8 mouse cellular contexts compared by ENCODE assay signal in genomic region chr15:102406912-102407580, GRCm38 (mm10). TPM values are rescaled to one million over a fixed set of nuclear protein-coding genes. Genes with fewer than 3 reads are reported as not detected.
A peak's percentile ranks its signal among the peaks of the same experiment; 100 is the strongest.
DNase-seq lines count a peak whose midpoint lies in the region; ATAC-seq and TF ChIP-seq lines count a peak whose summit lies in the region.

No protein-coding gene starts in this region.

- TF ChIP-seq POLR2A in ES-Bruce4 (IDR thresholded peaks at IDR 0.05; ENCODE audit: insufficient read depth, low read length): no peak

- TF ChIP-seq EP300 in ES-Bruce4 (IDR thresholded peaks at IDR 0.05; ENCODE audit: insufficient read depth, low read depth, low read length): no peak
- no peak for TF ChIP-seq EP300 in liver, postnatal 0 days (IDR thresholded peaks at IDR 0.05; ENCODE audit: low read depth)

- H3K9me3 ChIP-seq in heart, embryonic 10.5 days: no peaks in the 10 kb centered on the region
- H3K9me3 ChIP-seq in ES-Bruce4 (replicated peaks; ENCODE audit: control insufficient read depth, insufficient read depth, low read length, poor library complexity, severe bottlenecking): no peaks in the 10 kb centered on the region
- H3K9me3 ChIP-seq in forebrain, embryonic 16.5 days (ENCODE audit: control insufficient read depth, low read length): no peaks in the 10 kb centered on the region
- H3K9me3 ChIP-seq in liver, postnatal 0 days (ENCODE audit: low read length): no peaks in the 10 kb centered on the region

- 17% methylated on average over 3 of the region's 3 CpGs for whole genome bisulfite sequencing in heart, embryonic 10.5 days
- 21% methylated on average over 3 of the region's 3 CpGs for WGBS in forebrain, embryonic 16.5 days
- WGBS in liver, postnatal 0 days (ENCODE audit: insufficient replicate concordance): 11% methylated on average over 3 of the region's 3 CpGs

- H3K4me1 ChIP-seq in heart, embryonic 10.5 days: peaks cover 29% of the 10 kb centered on the region
- peaks cover 3% of the 10 kb centered on the region for H3K4me1 ChIP-seq in ES-Bruce4 (ENCODE audit: control insufficient read depth, insufficient read depth, low read length)
- peaks cover 40% of the 10 kb centered on the region for H3K4me1 ChIP-seq in forebrain, embryonic 16.5 days (replicated peaks; ENCODE audit: control insufficient read depth, insufficient read depth, low read length)
- H3K4me1 ChIP-seq in liver, postnatal 0 days (ENCODE audit: insufficient read depth): peaks cover 28% of the 10 kb centered on the region

- H3K27ac ChIP-seq in heart, embryonic 10.5 days: peak overlapping the region; percentile 99
- 0 out of 2 replicates have a peak overlapping the region, but pooled peaks have one; percentile 42 for H3K27ac ChIP-seq in ES-Bruce4 (ENCODE audit: insufficient read depth, low read length)
- H3K27ac ChIP-seq in forebrain, embryonic 16.5 days (ENCODE audit: low read length): peak overlapping the region; percentile 91
- peak overlapping the region; percentile 99 for H3K27ac ChIP-seq in liver, postnatal 0 days (ENCODE audit: low read depth)

- peak overlapping the region; percentile 63 for H3K4me2 ChIP-seq in forebrain, embryonic 16.5 days (ENCODE audit: low read length)
- H3K4me2 ChIP-seq in liver, postnatal 0 days (ENCODE audit: low read depth, low read length): peak overlapping the region; percentile 67

- no peaks in the 10 kb centered on the region for H3K27me3 ChIP-seq in heart, embryonic 10.5 days (ENCODE audit: insufficient read depth, poor library complexity, severe bottlenecking)
- no peaks in the 10 kb centered on the region for H3K27me3 ChIP-seq in ES-Bruce4 (ENCODE audit: control insufficient read depth, insufficient read depth, low read length, poor library complexity, severe bottlenecking)
- no peaks in the 10 kb centered on the region for H3K27me3 ChIP-seq in forebrain, embryonic 16.5 days (replicated peaks; ENCODE audit: control insufficient read depth, insufficient read depth, low read length)
- H3K27me3 ChIP-seq in liver, postnatal 0 days (ENCODE audit: insufficient read depth, low read length): no peaks in the 10 kb centered on the region

- DNase-seq in heart, embryonic 10.5 days (ENCODE audit: low spot score): no peak
- no peak for DNase-seq in heart, adult 8-10 months (ENCODE audit: low spot score)
- DNase-seq in liver, postnatal 0 days: no peak
- no peak for DNase-seq in ovary, adult 18-20 months (ENCODE audit: low spot score)
- no peak for DNase-seq in embryo, embryonic 11 days
- no peak for DNase-seq in thymus, postnatal 4 days

- ATAC-seq in forebrain, embryonic 16.5 days: no peak
- ATAC-seq in liver, postnatal 0 days: no peak

- peak overlapping the region; percentile 99 for H3K9ac ChIP-seq in ES-Bruce4 (ENCODE audit: low read depth, poor library complexity, severe bottlenecking)
- H3K9ac ChIP-seq in forebrain, embryonic 16.5 days (replicated peaks; ENCODE audit: low read depth, low read length): peak overlapping the region; percentile 93
- H3K9ac ChIP-seq in liver, postnatal 0 days (replicated peaks): peak overlapping the region; percentile 95

- no peak for TF ChIP-seq CTCF in ES-Bruce4 (IDR thresholded peaks at IDR 0.05; ENCODE audit: low read depth, low read length)
- TF ChIP-seq CTCF in liver, postnatal 0 days (IDR thresholded peaks at IDR 0.05; ENCODE audit: low read depth): no peak

- H3K4me3 ChIP-seq in heart, embryonic 10.5 days: peak overlapping the region; percentile 73
- H3K4me3 ChIP-seq in ES-Bruce4 (ENCODE audit: low read depth, low read length): peak overlapping the region; percentile 51
- peak overlapping the region; percentile 83 for H3K4me3 ChIP-seq in forebrain, embryonic 16.5 days (replicated peaks; ENCODE audit: low read length)
- H3K4me3 ChIP-seq in liver, postnatal 0 days (ENCODE audit: low read depth, low read length): peak overlapping the region; percentile 90

- H3K36me3 ChIP-seq in heart, embryonic 10.5 days: peaks cover 44% of the 10 kb centered on the region
- peaks cover 46% of the 10 kb centered on the region for H3K36me3 ChIP-seq in ES-Bruce4 (ENCODE audit: control insufficient read depth, insufficient read depth, low read length, poor library complexity, severe bottlenecking)
- peaks cover 26% of the 10 kb centered on the region for H3K36me3 ChIP-seq in forebrain, embryonic 16.5 days (ENCODE audit: control insufficient read depth, insufficient read depth)
- H3K36me3 ChIP-seq in liver, postnatal 0 days (replicated peaks; ENCODE audit: insufficient read depth, low read length): peaks cover 40% of the 10 kb centered on the region

RNA-seq across cellular contexts. Expression of gene Sp1, which starts 1.1 kb away (rescaled TPM):
- 5.7 and 7.6 TPM in 2 replicates for polyA plus RNA-seq in heart, embryonic 10.5 days (2016; fragmentation: Nextera tagmentation; extraction: Ambion mirVana)
- 10 to 100 TPM; 31.8 to 43.8 (median 38.7) TPM for total RNA-seq in heart, adult 8-10 months (2022)
- 103 and 106 TPM in 2 replicates for polyA plus RNA-seq in ES-Bruce4 (2011; ENCODE audit: insufficient read depth, insufficient read length, low read depth, missing spikeins)
- 5.0 and 5.9 TPM in 2 replicates for polyA plus RNA-seq in forebrain, embryonic 16.5 days (2015; fragmentation: Nextera tagmentation; extraction: Ambion mirVana)
- 2.8 and 2.9 TPM in 2 replicates for polyA plus RNA-seq in liver, postnatal 0 days (2015; fragmentation: Nextera tagmentation; extraction: Ambion mirVana)

RNA-seq across cellular contexts. Expression of gene Amhr2, which starts 38.1 kb away (rescaled TPM):
- 1.6 and 2.4 TPM in 2 replicates for polyA plus RNA-seq in heart, embryonic 10.5 days (2016; fragmentation: Nextera tagmentation; extraction: Ambion mirVana)
- under 1 TPM; 0.19 to 1.00 (median 0.63) TPM for total RNA-seq in heart, adult 8-10 months (2022)
- polyA plus RNA-seq in ES-Bruce4 (2011; ENCODE audit: insufficient read depth, insufficient read length, low read depth, missing spikeins): 1.8 and 2.8 TPM in 2 replicates
- polyA plus RNA-seq in forebrain, embryonic 16.5 days (2015; fragmentation: Nextera tagmentation; extraction: Ambion mirVana): 0.32 and 0.58 TPM in 2 replicates
- polyA plus RNA-seq in liver, postnatal 0 days (2015; fragmentation: Nextera tagmentation; extraction: Ambion mirVana): 0.36 and 0.60 TPM in 2 replicates

RNA-seq across cellular contexts. Expression of gene Sp7, which starts 40.1 kb away (rescaled TPM):
- polyA plus RNA-seq in heart, embryonic 10.5 days (2016; fragmentation: Nextera tagmentation; extraction: Ambion mirVana): 0.37 and 1.5 TPM in 2 replicates
- not detected for total RNA-seq in heart, adult 8-10 months (2022)
- polyA plus RNA-seq in ES-Bruce4 (2011; ENCODE audit: insufficient read depth, insufficient read length, low read depth, missing spikeins): not detected in 2 replicates
- 0.38 and 1.1 TPM in 2 replicates for polyA plus RNA-seq in forebrain, embryonic 16.5 days (2015; fragmentation: Nextera tagmentation; extraction: Ambion mirVana)
- not detected in 2 replicates for polyA plus RNA-seq in liver, postnatal 0 days (2015; fragmentation: Nextera tagmentation; extraction: Ambion mirVana)

RNA-seq across cellular contexts. Expression of gene Prr13, which starts 51.8 kb away (rescaled TPM):
- 82.8 and 101 TPM in 2 replicates for polyA plus RNA-seq in heart, embryonic 10.5 days (2016; fragmentation: Nextera tagmentation; extraction: Ambion mirVana)
- total RNA-seq in heart, adult 8-10 months (2022): 10 to 100 TPM; 18.7 to 25.3 (median 22.0) TPM
- polyA plus RNA-seq in ES-Bruce4 (2011; ENCODE audit: insufficient read depth, insufficient read length, low read depth, missing spikeins): 49.7 and 55.4 TPM in 2 replicates
- 79.0 and 80.9 TPM in 2 replicates for polyA plus RNA-seq in forebrain, embryonic 16.5 days (2015; fragmentation: Nextera tagmentation; extraction: Ambion mirVana)
- polyA plus RNA-seq in liver, postnatal 0 days (2015; fragmentation: Nextera tagmentation; extraction: Ambion mirVana): 76.0 and 77.2 TPM in 2 replicates

RNA-seq across cellular contexts. Expression of gene Aaas, which starts 56.5 kb away (rescaled TPM):
- 87.7 and 96.4 TPM in 2 replicates for polyA plus RNA-seq in heart, embryonic 10.5 days (2016; fragmentation: Nextera tagmentation; extraction: Ambion mirVana)
- 10 to 100 TPM in 3 of 4 experiments, 1 to 10 TPM in 1; 9.8 to 15.0 (median 12.5) TPM for total RNA-seq in heart, adult 8-10 months (2022)
- polyA plus RNA-seq in ES-Bruce4 (2011; ENCODE audit: insufficient read depth, insufficient read length, low read depth, missing spikeins): 196 and 252 TPM in 2 replicates
- 42.0 and 44.7 TPM in 2 replicates for polyA plus RNA-seq in forebrain, embryonic 16.5 days (2015; fragmentation: Nextera tagmentation; extraction: Ambion mirVana)
- 15.6 and 18.8 TPM in 2 replicates for polyA plus RNA-seq in liver, postnatal 0 days (2015; fragmentation: Nextera tagmentation; extraction: Ambion mirVana)

Comparison
In these comparisons a context has a peak if more than half of its experiments do, and no peak if none do; other contexts are left out.
1. H3K27ac ChIP-seq: peak in every context shown above with its lines; median percentile 99 in heart, embryonic 10.5 days; 99 in liver, postnatal 0 days; 91 in forebrain, embryonic 16.5 days; 42 in ES-Bruce4.
2. RNA of gene Sp1, which starts 1.1 kb away (polyA plus RNA-seq): 103 to 106 TPM in ES-Bruce4; 5.7 to 7.6 TPM in heart, embryonic 10.5 days, 5.0 to 5.9 TPM in forebrain, embryonic 16.5 days and 2.8 to 2.9 TPM in liver, postnatal 0 days; every median in the first group is over 10 times any median in the second.
3. Peak in every context shown above with its lines, with median percentiles within 50 percentile points of each other: H3K4me3 ChIP-seq and H3K9ac ChIP-seq.